Comparison of ENCODE assay signal across 30 mouse cellular contexts in the genomic region with DNA sequence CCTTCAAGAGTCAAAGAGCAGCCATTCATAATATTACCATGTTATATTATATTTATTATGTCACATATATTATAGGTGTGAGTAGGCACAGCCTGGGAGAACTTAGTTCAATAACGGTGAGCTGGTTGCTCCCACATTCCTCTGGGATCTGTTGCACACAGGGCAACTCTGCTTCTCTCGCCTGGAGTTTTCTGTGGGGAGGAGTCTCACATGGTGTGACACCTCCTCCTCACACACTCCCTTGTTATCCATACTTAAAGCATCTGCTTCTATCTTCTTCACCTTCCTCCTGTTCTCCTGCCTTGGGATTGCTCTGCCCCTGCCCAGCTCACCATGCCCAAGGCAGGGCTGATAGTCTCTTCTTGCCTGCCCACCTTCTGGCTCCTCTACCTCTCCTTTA. TPM values are rescaled to one million over a fixed set of nuclear protein-coding genes. Genes with fewer than 3 reads are reported as not detected.
"Had no signal": no experiment of that assay in that cellular context is flagged by ENCODE, and none has a peak within 500 bp of the region (broad histone marks: within the 10 kb centered on the region; RNA-seq: fewer than 3 reads in every experiment).

No protein-coding gene starts in this region.

- H3K27ac ChIP-seq: heart, adult 2 months; heart, embryonic 13.5 days; heart, embryonic 15.5 days; hindbrain, embryonic 13.5 days; hindbrain, embryonic 15.5 days; hindbrain, postnatal 0 days; kidney, embryonic 15.5 days; kidney, postnatal 0 days; limb, embryonic 13.5 days; limb, embryonic 15.5 days had no signal

- H3K9me3 ChIP-seq: heart, embryonic 13.5 days; heart, embryonic 15.5 days; hindbrain, embryonic 13.5 days; hindbrain, embryonic 15.5 days; kidney, embryonic 15.5 days; limb, embryonic 13.5 days; limb, embryonic 15.5 days had no signal

- H3K4me3 ChIP-seq: heart, adult 2 months; heart, embryonic 13.5 days; heart, embryonic 15.5 days; hindbrain, embryonic 13.5 days; hindbrain, embryonic 15.5 days; kidney, embryonic 15.5 days; limb, embryonic 13.5 days; limb, embryonic 15.5 days had no signal

- H3K27me3 ChIP-seq: heart, embryonic 13.5 days; heart, embryonic 15.5 days; hindbrain, embryonic 13.5 days; hindbrain, embryonic 15.5 days; kidney, embryonic 15.5 days; limb, embryonic 13.5 days; limb, embryonic 15.5 days had no signal

- H3K9ac ChIP-seq: forebrain, postnatal 0 days; heart, embryonic 13.5 days; heart, embryonic 15.5 days; hindbrain, embryonic 13.5 days; hindbrain, embryonic 15.5 days; kidney, embryonic 15.5 days; limb, embryonic 13.5 days; limb, embryonic 15.5 days had no signal

- H3K4me2 ChIP-seq: heart, embryonic 11.5 days; heart, embryonic 13.5 days; heart, embryonic 15.5 days; hindbrain, embryonic 13.5 days; hindbrain, embryonic 15.5 days; kidney, embryonic 15.5 days; limb, embryonic 13.5 days; limb, embryonic 15.5 days had no signal

- DNase-seq: forebrain, postnatal 0 days; gastrocnemius, postnatal 14 days; gastrocnemius, postnatal 36 days; heart, adult 11 months; heart, adult 2 months; heart, postnatal 14 days; heart, postnatal 36 days; kidney, adult 11 months; kidney, adult 2 months; kidney, adult 9 months; kidney, postnatal 14 days; kidney, postnatal 36 days; layer of hippocampus, postnatal 36 days; left cerebral cortex, postnatal 4 days had no signal

- ATAC-seq: forebrain, postnatal 0 days; hindbrain, postnatal 0 days; intestine, embryonic 16.5 days had no signal

- H3K4me1 ChIP-seq: heart, embryonic 13.5 days; heart, embryonic 15.5 days; hindbrain, embryonic 13.5 days; hindbrain, embryonic 15.5 days; kidney, embryonic 15.5 days; limb, embryonic 13.5 days; limb, embryonic 15.5 days had no signal

RNA-seq across cellular contexts. Expression of a gene that starts 23.7 kb away (rescaled TPM):
- polyA plus RNA-seq: forebrain, postnatal 0 days; gonadal fat pad, adult 2 months; intestine, embryonic 14.5 days; intestine, embryonic 16.5 days; kidney, embryonic 15.5 days; kidney, postnatal 0 days; large intestine, adult 2 months; limb, embryonic 11.5 days; limb, embryonic 13.5 days; limb, embryonic 15.5 days; liver, adult 2 months had no signal
